Mouse (Mus musculus): ENCODE measurements at regions not wholly inside any gene's neighbourhood (a gene's known extent, or its start where the extent isn't known, plus 50 kb on each side); places are given as distances from the start of the nearest gene placed in this dataset.

- TF ChIP-seq CTCF (IDR thresholded peaks at IDR 0.05; ENCODE audit: extremely low read depth, insufficient read length, insufficient replicate concordance, low read depth, low read length) (peak; percentile 37; the same call in 1 of the 2 replicates), POLR2A (IDR thresholded peaks at IDR 0.05; ENCODE audit: low read depth, low read length) (no peak)
Observed at GRCm38 (mm10) chr4:152663482-152663881, 185.8 kb upstream of the Kcnab2 start.
